Mouse (Mus musculus) cortical plate, adult 2 months (tissue): Measurements from ENCODE around the gene Oprm1.

Source experiments
- CTCF ChIP-seq: fragments of 200-500 bp; IDR thresholded peaks from 2 replicates; pipeline ENCODE4 v1.5.1; 2011; ENCODE audit warnings: mild to moderate bottlenecking, control low read depth, low read length; ENCODE audit not compliant: insufficient read depth; ENCODE audit errors: extremely low read depth
- POLR2A ChIP-seq: fragments of 200-500 bp; IDR thresholded peaks from 2 replicates; pipeline ENCODE4 v1.6.1; 2011; ENCODE audit warnings: mild to moderate bottlenecking, low read length, control low read depth; ENCODE audit not compliant: insufficient read depth; ENCODE audit errors: extremely low read depth

- TF ChIP-seq POLR2A (no peak), CTCF (no peak)
Observed at GRCm38 (mm10) chr10:6982751-6983151, 224.4 kb downstream of the Oprm1 start.
